Mouse (Mus musculus) A20 (cell line): ENCODE results near the gene Nbea.
A peak's percentile ranks its signal among the peaks of the same experiment; 100 is the strongest.

Source experiments
- DNase-seq: peaks from one replicate; pipeline ENCODE4 v3.0.0-alpha.2; 2011; ENCODE audit warnings: low read depth, low spot score

Nbea gene

DNA sequence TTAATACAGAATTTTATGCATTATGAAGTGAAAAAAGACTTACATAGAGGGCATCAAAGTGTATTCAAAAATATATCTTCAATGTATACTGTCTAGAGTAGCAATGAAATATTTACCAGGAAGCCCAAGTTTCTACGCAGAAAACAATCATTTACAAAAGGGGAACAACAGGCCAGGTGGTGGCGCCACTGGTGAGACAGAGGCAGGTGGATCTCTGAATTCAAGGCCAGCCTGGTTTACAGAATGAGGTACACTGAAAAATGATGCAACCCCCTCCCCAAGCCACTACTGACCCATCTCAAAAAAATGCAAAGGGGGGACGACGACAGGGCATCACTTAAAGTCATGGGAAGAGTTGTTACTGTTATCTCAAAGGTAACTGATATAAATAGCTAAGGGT is 430.9 kb downstream of the Nbea start:
- peak; percentile 19 for DNase-seq

DNA sequence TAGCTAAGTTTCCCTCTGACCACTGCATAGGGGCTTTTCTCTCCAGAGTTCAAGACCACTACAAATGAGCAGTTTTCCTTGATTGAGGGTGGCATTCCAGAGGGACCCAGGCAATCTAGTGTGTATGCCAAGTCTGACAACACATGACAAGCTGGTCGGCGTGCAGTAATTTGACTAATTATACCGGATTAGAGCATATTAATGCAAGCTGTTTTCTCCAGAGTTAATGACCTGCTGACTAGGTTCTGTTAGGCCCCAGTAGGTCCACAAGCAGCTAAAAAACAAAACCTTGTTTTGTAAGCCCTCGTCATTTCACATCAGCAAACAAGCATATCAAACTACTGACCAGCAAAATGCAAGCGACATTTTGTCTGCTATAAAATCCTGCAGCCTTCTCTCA is 432.1 kb downstream of the Nbea start:
- DNase-seq: no peak

DNA sequence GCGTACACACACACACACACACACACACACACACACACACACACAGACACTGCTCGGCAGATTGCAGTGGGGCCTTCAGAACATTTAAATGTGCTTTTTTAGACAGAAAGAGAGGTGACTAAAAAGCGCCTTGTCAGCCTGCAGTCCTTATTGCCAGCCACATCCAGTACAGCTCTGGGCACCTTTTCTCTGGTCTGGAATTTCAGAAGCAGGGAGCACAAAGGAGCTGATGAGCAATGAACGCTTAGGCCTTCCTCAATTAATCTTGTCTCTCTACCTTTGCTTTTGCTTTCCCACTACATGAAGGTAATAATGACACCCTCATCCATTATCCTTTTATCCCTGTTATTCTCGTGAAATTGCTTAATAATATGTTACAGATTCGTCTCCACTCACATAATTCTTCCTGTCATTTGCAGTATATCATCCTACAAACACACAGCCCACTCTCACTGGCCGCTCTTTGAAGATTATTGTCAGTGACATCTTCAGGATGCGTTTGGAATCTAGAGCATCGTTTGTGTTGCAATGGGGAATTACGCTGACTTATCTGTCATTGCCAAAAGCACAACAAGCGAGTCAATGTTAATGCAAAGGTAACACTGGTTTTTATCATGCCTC is 432.9 kb downstream of the Nbea start:
- no peak for DNase-seq

DNA sequence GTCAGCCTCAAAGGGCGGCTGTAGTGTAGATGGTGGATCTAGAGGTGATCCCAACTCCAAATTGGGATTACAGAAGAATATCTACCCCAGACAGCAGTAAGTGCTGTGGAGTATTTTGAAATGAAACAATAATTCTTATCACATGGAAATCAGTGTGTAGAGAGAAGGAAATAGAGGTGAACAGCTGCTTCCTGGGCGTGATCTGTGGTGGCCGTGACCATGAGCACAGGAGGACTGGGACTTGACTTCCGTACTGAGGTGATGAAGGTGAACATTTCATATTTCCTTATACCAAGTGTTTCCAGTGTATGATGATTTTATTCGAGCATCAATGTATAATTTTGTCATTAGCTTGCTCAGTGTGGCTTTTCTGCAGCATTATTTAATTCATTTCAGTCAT is 439.6 kb downstream of the Nbea start:
- DNase-seq: no peak

DNA sequence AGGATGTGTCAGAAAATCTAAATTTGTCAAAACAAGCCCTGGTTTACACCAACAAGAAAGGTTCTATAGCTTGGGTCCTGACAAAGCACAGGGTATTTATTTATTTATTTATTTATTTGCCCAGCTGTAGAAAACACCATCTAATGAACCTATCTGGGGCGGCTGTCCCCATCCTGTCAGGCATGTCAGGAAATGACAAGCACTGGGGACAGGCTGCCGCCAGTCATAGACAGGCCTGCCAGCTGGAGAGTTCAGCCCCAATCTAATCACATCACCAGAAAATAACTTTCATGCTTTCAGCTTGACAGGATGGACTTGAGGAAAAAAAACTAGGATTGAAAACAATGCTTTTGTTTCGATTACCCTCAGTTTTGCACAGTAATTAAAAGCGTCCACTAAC is 440.8 kb downstream of the Nbea start:
- DNase-seq: no peak

DNA sequence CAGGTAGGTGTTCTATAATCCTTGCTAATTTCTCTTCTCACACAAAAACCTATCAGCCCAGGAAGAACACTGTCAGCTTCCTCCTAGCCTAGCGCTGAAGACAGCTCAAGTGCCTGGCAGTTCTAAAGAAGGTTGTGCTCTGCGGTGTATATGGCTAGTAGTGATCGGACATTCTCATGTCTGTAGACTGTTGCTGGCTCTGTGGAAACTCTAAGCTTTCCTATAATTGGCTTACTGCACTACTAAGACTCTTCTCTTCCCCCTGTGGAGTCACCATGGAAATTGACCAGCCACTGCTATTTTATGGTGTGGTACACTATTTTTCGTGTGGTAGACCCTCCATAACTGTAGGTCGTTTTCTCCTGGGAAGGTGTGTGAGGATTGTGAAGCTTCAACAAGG is 441.3 kb downstream of the Nbea start:
- DNase-seq: no peak

DNA sequence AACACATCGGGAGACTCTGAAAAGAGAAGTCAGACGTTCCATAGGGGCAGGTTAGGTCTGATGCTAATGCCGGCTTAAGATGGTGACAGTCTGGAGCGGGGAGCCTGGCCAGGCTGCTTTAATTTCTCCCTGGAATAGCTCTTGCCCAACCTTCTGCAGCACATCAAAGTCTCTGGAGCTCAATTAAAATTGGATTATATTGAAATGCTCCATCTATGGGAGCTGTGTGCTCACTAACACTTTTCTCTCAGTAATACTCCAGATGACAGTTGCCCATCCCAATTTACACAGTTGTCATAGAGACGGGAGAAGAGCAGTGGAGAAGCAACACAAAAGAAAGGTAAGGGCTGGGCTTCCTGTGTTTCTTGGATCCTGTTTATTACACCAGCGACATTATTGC is 442.1 kb downstream of the Nbea start:
- no peak for DNase-seq

DNA sequence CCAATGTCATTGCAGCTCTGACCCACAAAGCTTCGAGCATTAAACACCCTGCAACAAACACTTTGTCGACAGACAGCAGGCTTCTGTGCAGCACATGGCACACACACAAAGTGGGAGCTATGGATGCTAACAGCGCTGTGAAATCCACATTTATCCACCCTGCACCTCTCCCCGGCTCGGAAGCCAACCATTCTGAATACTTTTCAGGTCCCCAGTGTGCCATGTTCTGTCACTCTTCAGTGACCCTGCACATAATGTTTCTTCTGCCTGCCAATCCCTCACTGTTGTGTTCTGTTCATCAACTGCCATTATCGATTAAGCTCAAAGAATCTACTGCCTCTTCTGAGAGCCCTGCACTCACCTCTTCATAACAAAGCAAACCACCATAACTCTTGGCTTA is 449.8 kb downstream of the Nbea start:
- no peak for DNase-seq

DNA sequence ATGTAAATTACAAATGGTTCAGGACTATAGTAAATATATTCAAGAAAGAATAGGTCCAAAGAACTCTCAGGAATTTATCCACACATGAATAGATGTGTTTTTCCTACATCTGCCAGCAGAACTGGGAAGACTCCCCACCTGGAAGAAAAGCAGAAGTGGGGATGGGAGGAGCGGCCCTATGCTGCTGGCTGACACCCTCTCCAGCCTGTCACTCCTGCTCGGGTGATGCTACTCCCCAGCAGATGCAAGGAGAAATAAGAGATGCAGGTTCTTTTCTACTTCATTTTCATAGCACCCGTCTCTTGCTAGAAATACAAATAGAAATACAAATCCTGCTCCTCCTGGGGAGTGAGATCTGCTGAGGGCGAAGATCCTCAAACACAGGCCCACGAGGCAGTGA is 453.0 kb downstream of the Nbea start:
- no peak for DNase-seq

DNA sequence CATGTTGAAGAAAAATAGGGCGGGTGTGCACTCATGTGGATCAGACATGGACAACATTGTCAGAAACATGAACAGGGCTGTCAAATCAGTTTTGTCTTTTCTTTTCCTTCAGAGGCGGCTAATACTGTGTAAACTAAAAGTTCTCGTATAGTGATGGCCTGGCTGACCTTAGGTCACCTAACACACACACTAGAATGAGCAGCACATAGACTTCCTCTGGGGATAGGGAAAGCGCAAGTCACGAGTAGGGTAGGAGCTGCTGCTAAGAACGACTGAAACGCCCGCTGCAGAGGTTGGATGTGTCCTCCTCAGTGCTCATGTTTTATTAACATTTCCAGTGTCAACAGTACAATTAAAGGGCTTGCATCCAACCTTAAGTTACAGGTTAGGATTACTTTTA is 453.4 kb downstream of the Nbea start:
- DNase-seq: no peak

DNA sequence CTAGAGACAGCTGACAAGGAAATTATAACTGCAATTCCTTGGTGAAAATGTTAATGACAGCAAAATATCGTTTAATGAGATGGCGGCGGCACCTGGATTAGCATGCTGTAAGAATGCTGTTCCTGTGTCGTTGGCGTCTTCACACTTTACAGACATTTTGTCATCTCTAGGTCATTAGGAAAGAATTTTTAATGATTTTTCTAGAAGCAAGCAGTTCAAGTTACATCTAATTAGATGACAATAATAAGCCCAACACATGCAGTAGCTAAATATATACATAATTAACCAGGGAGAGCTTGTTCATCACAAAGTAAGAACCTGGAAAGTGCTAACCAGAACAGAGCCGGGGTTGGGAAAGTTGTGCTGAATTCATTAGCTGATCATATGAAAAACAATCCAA is 469.2 kb downstream of the Nbea start:
- DNase-seq: no peak

DNA sequence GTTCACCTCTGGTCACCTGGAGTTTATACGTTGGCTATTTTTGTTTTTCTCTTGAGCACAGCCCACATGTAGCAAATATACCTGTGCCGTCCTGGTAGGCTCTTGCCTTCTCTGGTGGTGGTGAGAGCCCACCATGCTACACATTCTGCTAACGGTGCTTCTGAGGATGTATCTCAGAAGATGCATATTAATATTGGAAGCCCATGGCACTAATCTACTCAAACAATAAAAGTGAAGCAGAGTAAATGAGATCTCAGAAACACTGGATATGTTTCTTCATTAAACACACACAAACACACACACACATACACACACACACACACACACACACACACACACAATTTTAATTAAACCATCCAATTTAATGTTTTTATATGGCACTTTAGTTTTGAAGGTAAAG is 469.6 kb downstream of the Nbea start:
- DNase-seq: no peak

DNA sequence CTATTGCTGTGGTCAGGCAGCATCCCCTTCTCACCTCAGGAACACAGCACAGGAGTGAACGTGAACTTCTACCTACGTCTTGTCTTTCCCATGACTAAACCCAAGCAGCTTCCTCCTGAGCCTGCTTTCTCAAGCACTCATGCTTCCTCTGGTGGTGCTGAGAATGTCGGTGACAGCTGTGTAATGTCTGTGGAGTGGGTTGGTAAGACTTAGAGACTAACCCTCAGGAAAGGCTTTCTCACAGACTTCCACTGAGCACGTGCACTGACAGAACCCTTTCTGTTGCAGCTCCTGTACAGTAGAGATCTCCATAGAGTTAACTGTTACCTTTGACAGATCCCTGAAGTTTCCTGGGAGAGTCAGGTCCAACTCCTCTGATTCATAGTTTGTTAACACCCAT is 473.2 kb downstream of the Nbea start:
- DNase-seq: no peak

DNA sequence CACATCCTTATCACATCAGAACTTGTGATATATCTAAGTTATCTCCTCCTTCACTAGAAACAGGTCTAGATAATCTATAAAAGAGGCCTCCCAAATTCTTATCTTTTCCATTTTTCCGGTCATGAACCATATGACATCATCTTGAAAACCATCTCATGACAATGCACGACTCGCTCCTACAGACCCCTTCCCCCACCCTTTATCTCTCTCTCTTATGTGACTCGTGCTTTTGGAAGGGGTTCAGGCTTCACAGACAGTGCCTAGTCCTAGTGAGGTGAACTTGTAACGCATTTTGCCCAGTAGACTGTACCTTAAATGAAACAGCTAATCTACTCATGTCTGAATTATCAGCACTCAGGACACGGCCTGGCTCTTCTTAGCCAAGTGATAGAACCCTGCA is 481.9 kb downstream of the Nbea start:
- DNase-seq: no peak

DNA sequence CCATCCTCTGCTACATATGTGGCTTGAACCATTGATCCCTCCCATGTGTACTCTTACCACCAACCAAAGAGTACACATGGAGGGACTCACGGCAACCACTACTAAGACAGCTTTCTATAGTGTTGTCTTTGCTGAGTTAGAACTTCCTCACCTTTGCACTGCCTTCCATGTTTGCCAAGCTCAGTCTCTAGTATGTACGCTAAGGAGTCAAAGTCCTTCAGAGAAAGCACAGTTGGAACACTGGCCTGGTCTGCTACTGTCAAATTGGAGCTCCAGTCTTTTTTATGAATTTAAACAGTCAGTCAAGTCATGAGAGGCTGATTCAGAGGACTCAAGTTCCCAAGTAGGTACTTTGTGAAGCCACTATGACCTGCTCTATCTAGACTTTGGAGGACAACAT is 486.3 kb downstream of the Nbea start:
- no peak for DNase-seq

DNA sequence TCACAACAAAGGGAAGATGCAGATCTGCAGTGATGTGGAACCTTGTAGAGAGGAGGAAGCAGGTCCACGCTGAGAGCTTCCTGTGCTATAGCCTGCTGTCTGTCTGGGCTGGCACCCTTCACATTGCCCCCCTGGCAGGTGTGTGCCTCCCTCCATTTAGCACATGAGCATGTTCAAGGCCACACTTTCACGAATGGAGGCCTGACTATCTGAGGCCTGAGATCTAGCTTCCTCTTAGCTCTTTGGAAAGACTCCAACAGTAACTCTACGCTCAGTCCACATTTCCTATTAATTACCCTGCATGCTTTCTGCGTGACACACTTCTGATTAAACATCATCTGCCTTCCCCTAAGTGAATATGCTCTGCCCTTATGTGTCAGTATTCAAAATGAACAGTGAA is 490.4 kb downstream of the Nbea start:
- peak; percentile 49 for DNase-seq

DNA sequence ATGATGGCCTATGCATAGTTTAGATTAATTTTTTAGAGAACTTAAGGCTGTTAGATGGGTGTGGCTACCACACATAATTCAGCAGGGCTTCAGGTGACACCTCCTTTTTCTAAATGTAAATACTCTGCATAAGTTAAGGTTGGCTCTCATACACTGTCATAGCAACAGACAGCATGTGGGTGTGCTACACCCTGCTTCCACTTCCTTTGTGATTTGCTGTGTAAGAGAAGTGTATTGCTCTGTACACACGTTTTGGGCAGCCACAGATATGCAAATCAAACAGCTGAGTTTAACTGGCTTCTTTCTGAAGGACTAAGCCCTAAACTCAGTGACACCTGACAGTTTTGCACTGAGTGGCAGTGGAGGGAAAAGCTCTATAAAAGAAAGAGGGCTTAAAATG is 495.4 kb downstream of the Nbea start:
- peak; percentile 64 for DNase-seq

DNA sequence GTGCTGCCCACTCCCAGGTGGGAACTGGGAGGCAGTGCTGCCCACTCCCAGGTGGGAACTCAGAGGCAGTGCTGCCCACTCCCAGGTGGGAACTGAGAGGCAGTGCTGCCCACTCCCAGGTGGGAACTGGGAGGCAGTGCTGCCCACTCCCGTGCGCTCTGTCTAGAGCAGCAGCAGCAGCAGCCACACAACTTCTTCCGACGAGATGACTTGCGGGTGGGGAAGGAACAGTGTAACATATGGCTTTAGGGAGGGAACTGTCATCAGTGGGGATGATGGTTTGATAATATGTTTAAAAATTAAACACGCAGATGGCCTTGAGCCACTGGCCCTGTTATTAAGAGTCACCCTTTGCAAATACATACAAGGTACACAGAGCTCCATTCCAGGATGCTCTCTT is 496.5 kb downstream of the Nbea start:
- no peak for DNase-seq

DNA sequence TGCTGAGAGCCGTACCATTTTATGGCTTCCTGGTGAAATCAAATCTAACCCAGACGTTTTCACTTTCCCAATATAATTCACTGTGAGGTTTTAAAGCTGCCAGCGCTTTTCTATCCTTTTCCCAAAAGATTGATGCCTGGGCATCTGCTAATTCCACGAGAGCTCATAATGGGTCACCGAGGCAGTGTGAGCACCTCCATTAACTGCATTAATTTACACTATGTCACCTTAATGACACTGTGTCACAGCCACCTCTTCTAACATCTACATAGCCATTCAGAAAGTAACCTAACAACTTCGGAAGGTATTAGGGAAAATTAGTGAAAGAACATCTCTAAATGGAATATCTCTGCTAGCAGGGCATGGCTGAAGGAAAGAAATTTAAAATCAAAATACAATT is 497.9 kb downstream of the Nbea start:
- no peak for DNase-seq

DNA sequence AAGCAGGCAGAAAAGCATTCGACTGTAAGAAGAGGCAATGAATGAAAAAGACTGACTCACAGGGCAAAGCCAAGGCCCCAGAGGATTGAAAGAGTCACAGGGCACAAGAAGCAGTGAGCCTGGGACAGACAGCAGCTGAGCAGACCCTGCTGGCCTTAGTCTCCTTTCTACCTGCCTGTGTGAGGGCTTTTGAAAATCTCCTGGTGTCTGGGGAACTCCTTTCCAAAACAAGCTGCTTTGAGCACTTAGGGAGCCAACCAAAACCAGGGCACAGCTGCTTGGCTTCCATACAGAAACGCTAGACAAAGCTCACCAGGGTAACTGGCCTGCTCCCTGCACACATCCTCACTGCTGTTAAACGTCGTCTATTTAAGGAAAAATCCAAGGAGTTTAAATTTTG is 498.6 kb downstream of the Nbea start:
- no peak for DNase-seq

DNA sequence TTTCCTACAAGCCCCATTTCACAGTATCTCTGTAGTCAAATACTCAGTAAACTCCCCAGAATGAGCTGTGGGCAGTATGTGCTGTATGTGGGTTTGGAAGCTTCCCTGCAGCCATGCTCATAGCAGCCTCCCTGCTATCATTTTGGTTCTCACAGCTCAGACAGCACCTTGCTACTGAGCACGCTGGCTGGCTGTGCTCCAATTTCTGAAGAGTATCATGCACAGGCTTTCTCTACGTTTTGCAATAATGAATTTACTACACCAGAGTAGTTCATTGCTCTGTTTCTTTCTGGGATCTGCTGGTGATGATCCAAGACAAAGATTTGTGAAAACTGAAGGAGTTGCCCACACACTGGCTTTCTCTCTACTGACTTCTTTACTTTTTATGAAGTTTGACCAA is 505.8 kb downstream of the Nbea start:
- no peak for DNase-seq

DNA sequence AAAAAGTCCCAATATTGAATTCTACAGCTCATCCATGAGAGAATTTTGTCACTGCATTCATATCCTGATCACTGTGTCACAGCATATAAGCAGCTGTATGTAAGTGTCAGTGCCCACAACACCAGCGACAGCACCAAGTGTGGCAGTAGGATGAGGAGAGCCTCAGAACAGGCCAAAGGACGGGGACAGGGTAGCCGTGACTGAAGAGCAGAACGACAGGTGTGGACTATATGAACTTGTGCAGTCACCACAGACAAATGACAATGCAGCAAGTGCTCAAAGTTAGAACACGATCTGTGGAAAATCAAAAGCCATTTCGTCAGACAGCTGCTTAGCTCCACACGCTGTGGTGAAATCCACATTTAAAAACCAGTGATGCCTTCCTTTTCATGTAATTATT is 509.3 kb downstream of the Nbea start:
- no peak for DNase-seq

DNA sequence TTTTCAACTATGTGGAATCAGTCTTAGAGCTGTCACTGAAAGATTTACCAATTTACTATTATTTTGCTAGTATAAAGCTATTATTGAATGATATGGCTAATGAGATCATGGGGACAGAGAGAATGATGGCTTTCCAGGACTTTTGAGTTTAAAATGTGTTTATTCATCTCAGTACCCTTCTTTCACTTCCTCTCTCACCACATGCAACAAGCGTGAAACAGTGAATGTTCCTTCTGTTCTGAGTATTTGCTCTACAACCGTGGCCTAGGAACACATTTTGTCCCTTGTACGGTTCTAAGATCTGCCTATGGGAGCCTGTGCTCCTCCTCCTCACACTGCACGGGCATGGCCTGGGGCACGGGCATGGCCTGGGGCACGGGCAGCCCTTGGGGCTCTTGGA is 516.5 kb downstream of the Nbea start:
- peak; percentile 64 for DNase-seq

DNA sequence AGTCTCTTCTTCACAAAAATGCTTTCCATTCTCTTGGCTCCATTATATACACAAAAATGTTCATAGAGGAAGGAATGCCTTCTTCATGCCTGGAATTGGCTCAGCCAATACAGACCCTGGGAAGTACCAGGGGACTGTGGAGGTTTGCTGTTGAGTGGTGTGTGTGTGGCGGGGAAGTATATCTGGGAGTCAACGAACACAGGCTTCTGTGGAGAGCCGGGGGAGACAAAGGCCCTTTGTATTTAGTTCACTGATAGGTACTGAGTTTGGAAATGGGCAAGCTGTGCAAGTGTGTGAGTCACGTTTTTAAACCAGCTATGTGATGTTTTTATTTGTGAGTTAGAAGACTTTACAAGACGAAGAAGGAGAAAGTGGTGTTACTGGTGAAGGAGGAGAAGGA is 517.6 kb downstream of the Nbea start:
- no peak for DNase-seq

DNA sequence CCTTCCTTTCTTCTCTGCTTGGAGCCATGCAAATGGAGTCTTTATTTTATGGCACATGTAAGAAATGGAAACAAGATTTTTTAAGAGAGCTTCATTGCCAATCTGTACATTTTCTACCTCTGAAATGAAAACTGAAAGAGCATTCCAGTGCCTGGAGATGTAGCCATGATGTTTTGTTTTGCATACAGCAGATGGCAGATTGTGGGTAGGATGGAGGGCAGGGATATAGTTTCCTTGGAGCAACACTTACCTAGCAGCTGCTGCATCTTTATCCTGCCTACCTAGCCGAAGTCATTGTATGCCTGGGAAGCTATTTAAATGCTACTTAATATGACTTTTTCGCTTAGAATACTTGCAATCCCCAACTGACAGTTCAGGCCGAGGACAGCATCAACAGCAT is 518.8 kb downstream of the Nbea start:
- DNase-seq: no peak
